Comparison of ENCODE assay signal across 24 mouse cellular contexts in genomic region chr1:53766112-53766511, GRCm38 (mm10). TPM values are rescaled to one million over a fixed set of nuclear protein-coding genes. Genes with fewer than 3 reads are reported as not detected.
DNase-seq lines count a peak whose midpoint lies in the region; ATAC-seq and TF ChIP-seq lines count a peak whose summit lies in the region.
"Had no signal": no experiment of that assay in that cellular context is flagged by ENCODE, and none has a peak within 500 bp of the region (broad histone marks: within the 10 kb centered on the region; RNA-seq: fewer than 3 reads in every experiment).

No protein-coding gene starts in this region.

- DNase-seq in gastrocnemius, adult 2 months: peak; percentile 21
- DNase-seq in gastrocnemius, postnatal 10 days: no peak
- peak; percentile 11 for DNase-seq in kidney, adult 18-20 months
- DNase-seq in urinary bladder, postnatal 14 days (ENCODE audit: low spot score): peak; percentile 32
- no peak for DNase-seq in urinary bladder, postnatal 10 days (ENCODE audit: low spot score)
- peak; percentile 26 for DNase-seq in naive thymus-derived CD4-positive, alpha-beta T cell, adult 2 months (ENCODE audit: low read depth)
- DNase-seq in adrenal gland, adult 18-20 months (ENCODE audit: low spot score in 2 of 2): no peak
- DNase-seq: adrenal gland, adult 2 months; adrenal gland, postnatal 25 days; cerebellum, adult 8-10 months; cerebellum, postnatal 25 days; forebrain, postnatal 0 days; gastrocnemius, postnatal 36 days; heart, postnatal 14 days had no signal

- intact Hi-C loops in gastrocnemius, adult 2 months (cut with DNase I): no loop called here

- H3K4me1 ChIP-seq in kidney, embryonic 16.5 days (ENCODE audit: insufficient read depth, low read length): no peaks in the 10 kb centered on the region
- H3K4me1 ChIP-seq: embryonic facial prominence, embryonic 13.5 days; forebrain, embryonic 13.5 days; heart, embryonic 15.5 days; hindbrain, embryonic 15.5 days had no signal

- ATAC-seq in kidney, embryonic 16.5 days (ENCODE audit: low FRiP score, low TSS enrichment): no peak
- ATAC-seq: forebrain, embryonic 13.5 days; forebrain, postnatal 0 days; Patski had no signal

- H3K36me3 ChIP-seq in kidney, embryonic 16.5 days (ENCODE audit: insufficient read depth, low read length): peaks cover 6% of the 10 kb centered on the region; the same call in 1 of the 2 replicates
- H3K36me3 ChIP-seq: hindbrain, embryonic 15.5 days had no signal

- WGBS in kidney, embryonic 16.5 days: 65% methylated on average over 2 of the region's 2 CpGs

- no peak overlapping the region for H3K27ac ChIP-seq in gastrocnemius, adult 2 months
- no peak overlapping the region for H3K27ac ChIP-seq in kidney, embryonic 16.5 days (ENCODE audit: low read length)
- H3K27ac ChIP-seq: embryonic facial prominence, embryonic 13.5 days; forebrain, embryonic 13.5 days; heart, embryonic 15.5 days; hindbrain, embryonic 15.5 days had no signal

- H3K27me3 ChIP-seq in kidney, embryonic 16.5 days (ENCODE audit: insufficient read depth, low read length): no peaks in the 10 kb centered on the region
- H3K27me3 ChIP-seq: embryonic facial prominence, embryonic 13.5 days; forebrain, embryonic 13.5 days; heart, embryonic 15.5 days; hindbrain, embryonic 15.5 days; Patski had no signal

- no peak overlapping the region for H3K4me2 ChIP-seq in kidney, embryonic 16.5 days (replicated peaks; ENCODE audit: low read depth, low read length)
- H3K4me2 ChIP-seq: embryonic facial prominence, embryonic 13.5 days; forebrain, embryonic 13.5 days; heart, embryonic 11.5 days; heart, embryonic 15.5 days; hindbrain, embryonic 15.5 days had no signal

- TF ChIP-seq CTCF in gastrocnemius, adult 2 months (IDR thresholded peaks at IDR 0.05): no peak

- H3K9me3 ChIP-seq in kidney, embryonic 16.5 days (ENCODE audit: low read length): no peaks in the 10 kb centered on the region
- H3K9me3 ChIP-seq: embryonic facial prominence, embryonic 13.5 days; forebrain, embryonic 13.5 days; heart, embryonic 15.5 days; hindbrain, embryonic 15.5 days had no signal

- H3K4me3 ChIP-seq in gastrocnemius, adult 2 months: no peak overlapping the region
- no peak overlapping the region for H3K4me3 ChIP-seq in kidney, embryonic 16.5 days (ENCODE audit: low read length)
- H3K4me3 ChIP-seq: embryonic facial prominence, embryonic 13.5 days; forebrain, embryonic 13.5 days; heart, embryonic 15.5 days; hindbrain, embryonic 15.5 days had no signal

- H3K9ac ChIP-seq in kidney, embryonic 16.5 days (replicated peaks; ENCODE audit: low read length): no peak overlapping the region
- H3K9ac ChIP-seq: embryonic facial prominence, embryonic 13.5 days; forebrain, embryonic 13.5 days; forebrain, postnatal 0 days; heart, embryonic 15.5 days; hindbrain, embryonic 15.5 days had no signal

RNA-seq across cellular contexts. Expression of gene Stk17b, which starts 18.9 kb away (rescaled TPM):
- 1 to 10 TPM; 6.0 to 6.7 TPM for total RNA-seq in gastrocnemius, adult 2 months (2021)
- total RNA-seq in gastrocnemius, postnatal 10 days (2021): 10 to 100 TPM; 11.5 to 14.2 TPM
- polyA plus RNA-seq in kidney, embryonic 16.5 days (2015; fragmentation: Nextera tagmentation; extraction: Ambion mirVana): 15.8 and 20.8 TPM in 2 replicates
- total RNA-seq in adrenal gland, adult 18-20 months (2021): 10 to 100 TPM; 13.3 to 17.6 TPM

RNA-seq across cellular contexts. Expression of gene Dnah7a, which starts 59.5 kb away (rescaled TPM):
- total RNA-seq in gastrocnemius, adult 2 months (2021): not detected
- under 1 TPM; 0.02 TPM for total RNA-seq in gastrocnemius, postnatal 10 days (2021)
- polyA plus RNA-seq in kidney, embryonic 16.5 days (2015; fragmentation: Nextera tagmentation; extraction: Ambion mirVana): 0.70 and 1.3 TPM in 2 replicates
- under 1 TPM; 0.42 to 0.66 TPM for total RNA-seq in adrenal gland, adult 18-20 months (2021)
- total RNA-seq: gastrocnemius, adult 18-20 months; gastrocnemius, postnatal 36 days; MEL had no signal
- polyA plus RNA-seq: adrenal gland, adult 2 months; C2C12 had no signal

Comparison
In these comparisons a context has a peak if more than half of its experiments do, and no peak if none do; other contexts are left out.
1. DNase-seq: peak in gastrocnemius, adult 2 months (single experiment), kidney, adult 18-20 months (single experiment), urinary bladder, postnatal 14 days (single experiment) and naive thymus-derived CD4-positive, alpha-beta T cell, adult 2 months (single experiment); none in gastrocnemius, postnatal 10 days (single experiment), urinary bladder, postnatal 10 days (single experiment) and adrenal gland, adult 18-20 months (0 of 2).